Mouse (Mus musculus): ENCODE measurements around the gene Zfp493. TPM values are rescaled to one million over a fixed set of nuclear protein-coding genes. Genes with fewer than 3 reads are reported as not detected.
"Not testable (repeated sequence)": the region's sequence is repeated elsewhere in the genome, so short reads cannot be mapped to it uniquely, and the experiment has no call there.

The Zfp493 gene
- polyA plus RNA-seq, 1 experiment from 2014 or later: 2.9 TPM

GRCm38 (mm10) chr13:67811651-67812210 lies 32.2 kb downstream of the Zfp493 start:
- WGBS: 70% methylated on average over 1 of the region's 1 CpGs
- no peak overlapping the region for H3K27ac ChIP-seq
- peaks cover 4% of the 10 kb centered on the region; the same call in 1 of the 2 replicates for H3K9me3 ChIP-seq
- no peaks in the 10 kb centered on the region for H3K36me3 ChIP-seq
- H3K4me2 ChIP-seq (replicated peaks): no peak overlapping the region
- H3K4me1 ChIP-seq: no peaks in the 10 kb centered on the region
- H3K4me3 ChIP-seq: no peak overlapping the region
- no peaks in the 10 kb centered on the region for H3K27me3 ChIP-seq (replicated peaks)
- H3K9ac ChIP-seq: no peak overlapping the region
- ATAC-seq (ENCODE audit: low FRiP score, low read depth): no peak

DNA sequence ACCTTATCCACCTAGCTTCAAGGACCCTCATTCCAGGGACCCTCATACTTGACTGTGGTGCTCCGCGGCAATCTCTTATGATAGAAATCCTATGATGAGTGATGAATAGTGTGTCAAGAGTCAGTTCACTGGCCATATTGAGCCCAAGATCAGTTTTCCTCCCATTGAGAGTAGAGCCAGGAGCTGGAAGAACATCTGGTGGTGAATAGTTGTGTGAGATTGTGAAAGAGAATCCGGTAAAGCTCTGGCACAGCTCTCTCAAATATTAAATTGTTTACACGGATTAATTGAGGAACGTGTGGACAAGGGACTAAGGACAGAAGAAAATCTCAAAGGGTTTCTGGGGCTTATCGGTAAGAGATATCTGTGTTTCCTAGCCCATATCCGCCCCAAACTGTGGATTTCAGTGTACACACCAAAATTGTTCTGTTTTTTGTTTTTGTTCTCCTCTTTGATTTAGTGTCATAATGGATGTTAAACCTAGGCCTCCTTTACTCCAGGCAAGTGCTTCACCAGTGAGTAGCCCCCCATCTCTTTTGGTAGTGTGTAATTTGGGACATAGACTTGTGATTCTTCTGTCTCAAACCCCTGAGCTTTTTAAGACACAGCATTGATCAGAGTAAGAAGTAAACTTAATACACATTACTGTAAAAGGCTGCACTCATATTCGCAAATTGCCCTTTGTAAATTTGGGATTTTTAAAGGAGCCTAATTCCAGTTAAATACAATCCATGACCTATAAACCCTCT lies 33.6 kb downstream of the Zfp493 start:
- Histone ChIP-seq H3K36me3 (peaks cover 6% of the 10 kb centered on the region), H3K4me1 (no peaks in the 10 kb centered on the region), H3K4me2 (replicated peaks) (0 out of 2 replicates have a peak overlapping the region, but pooled peaks have one; percentile 69), H3K4me3 (peak overlapping the region; percentile 76), H3K9ac (no peak overlapping the region), H3K27me3 (replicated peaks) (no peaks in the 10 kb centered on the region), H3K27ac (no peak overlapping the region), H3K9me3 (peaks cover 10% of the 10 kb centered on the region; the same call in 1 of the 2 replicates)
- WGBS: 79% methylated on average over 8 of the region's 8 CpGs
- peak; percentile 48 for ATAC-seq (ENCODE audit: low FRiP score, low read depth)

- peak within 1 kb of the TSS; percentile 76 for H3K4me3 ChIP-seq
- peaks cover 12% of the 10 kb centered on the region for H3K36me3 ChIP-seq
- H3K4me1 ChIP-seq: no peaks in the 10 kb centered on the region
- H3K27me3 ChIP-seq (replicated peaks): no peaks in the 10 kb centered on the region
- 0 out of 2 replicates have a peak within 1 kb of the TSS, but pooled peaks have one; percentile 46 for H3K27ac ChIP-seq
- H3K9ac ChIP-seq: peak within 1 kb of the TSS; percentile 70
- H3K4me2 ChIP-seq (replicated peaks): peak within 1 kb of the TSS; percentile 69
- WGBS: 4% methylated on average over 31 of the region's 31 CpGs
- peaks cover 15% of the 10 kb centered on the region for H3K9me3 ChIP-seq
- peak; percentile 98 for ATAC-seq (ENCODE audit: low FRiP score, low read depth)
Measured at GRCm38 (mm10) chr13:67813710-67814660, 34.5 kb downstream of the Zfp493 start, which contains the start of gene Zfp273. Zfp273 (plus strand) TSS chr13:67813740.

DNA sequence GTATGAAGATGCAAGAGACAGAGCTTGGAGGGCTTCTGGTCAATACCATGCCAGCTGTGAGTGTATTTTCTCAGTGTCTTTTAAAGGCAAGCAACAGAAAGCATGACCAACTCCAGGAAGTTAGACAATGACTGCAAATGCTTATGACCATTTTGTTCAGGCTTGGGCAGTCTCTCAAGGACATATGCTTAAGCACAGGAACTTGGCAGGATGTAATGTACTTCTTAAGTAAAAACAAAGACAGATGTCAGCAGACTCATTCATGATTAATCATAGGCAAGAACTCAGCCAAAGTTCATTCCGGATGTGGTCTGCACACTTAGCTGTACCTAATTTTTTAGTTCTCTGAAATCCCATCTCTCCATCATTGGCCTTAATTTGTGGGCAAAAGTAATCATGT lies 39.1 kb downstream of the Zfp493 start:
- 96% methylated on average over 1 of the region's 1 CpGs for WGBS
- Histone ChIP-seq H3K36me3 (peaks cover 25% of the 10 kb centered on the region), H3K4me1 (no peaks in the 10 kb centered on the region), H3K27me3 (replicated peaks) (no peaks in the 10 kb centered on the region), H3K9ac (no peak overlapping the region), H3K4me3 (no peak overlapping the region), H3K27ac (no peak overlapping the region), H3K9me3 (peaks cover 15% of the 10 kb centered on the region), H3K4me2 (replicated peaks) (no peak overlapping the region)
- ATAC-seq (ENCODE audit: low FRiP score, low read depth): no peak

DNA sequence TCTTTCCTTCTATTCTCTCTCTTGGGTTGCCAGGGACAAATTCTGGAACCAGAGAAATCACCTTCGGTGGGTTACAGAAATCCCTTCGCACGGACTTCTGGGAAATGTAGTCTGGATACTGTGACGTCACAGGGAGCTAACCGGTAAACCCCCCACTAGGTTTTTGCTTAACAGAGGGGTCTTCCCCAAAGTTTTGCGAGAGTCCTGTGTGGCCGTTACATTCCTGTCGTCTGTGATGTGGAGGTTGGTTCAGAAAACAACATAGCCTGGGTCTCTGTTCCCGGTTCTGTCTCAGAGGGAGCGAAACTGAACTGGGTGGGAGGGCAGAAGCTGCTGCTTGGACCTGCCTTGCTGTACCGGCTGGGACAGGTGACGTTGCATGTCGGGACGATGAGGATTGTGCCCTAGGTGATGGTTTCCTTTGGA lies 51.4 kb downstream of the Zfp493 start, which contains the start of gene Gm10037:
Gene Gm10037, plus strand, starts transcription at position 196 of the 426 bp plus-strand sequence.
- Histone ChIP-seq H3K4me3 (peak within 1 kb of the TSS; percentile 53), H3K27me3 (replicated peaks) (no peaks in the 10 kb centered on the region), H3K4me2 (replicated peaks) (peak within 1 kb of the TSS; percentile 72), H3K9ac (peak within 1 kb of the TSS; percentile 59), H3K27ac (no peak within 1 kb of the TSS), H3K4me1 (no peaks in the 10 kb centered on the region), H3K9me3 (no peaks in the 10 kb centered on the region), H3K36me3 (peaks cover 8% of the 10 kb centered on the region)
- 3% methylated on average over 14 of the region's 14 CpGs for WGBS
- ATAC-seq (ENCODE audit: low FRiP score, low read depth): peak; percentile 78

GRCm38 (mm10) chr13:67833137-67833536 lies 53.6 kb downstream of the Zfp493 start:
- H3K9ac ChIP-seq; H3K4me3 ChIP-seq; H3K27ac ChIP-seq; H3K27me3 ChIP-seq (replicated peaks); H3K36me3 ChIP-seq; H3K4me2 ChIP-seq (replicated peaks); H3K4me1 ChIP-seq; ATAC-seq (ENCODE audit: low FRiP score, low read depth); H3K9me3 ChIP-seq: not testable (repeated sequence)

Other genes with a start within 250 kb of the Zfp493 start
- gene Zfp748, start 225.9 kb upstream of the Zfp493 start, polyA plus RNA-seq (2016; fragmentation: Nextera tagmentation; extraction: Ambion mirVana): 15.5 and 16.6 TPM in 2 replicates
- 3.8 and 4.2 TPM in 2 replicates for gene Zfp729b, start 170.0 kb upstream of the Zfp493 start, polyA plus RNA-seq (2016; fragmentation: Nextera tagmentation; extraction: Ambion mirVana)
- 0.22 TPM in 1 of 2 replicates, not detected in the other for gene Gm49345, start 141.9 kb upstream of the Zfp493 start, polyA plus RNA-seq (2016; fragmentation: Nextera tagmentation; extraction: Ambion mirVana)
- gene Zfp729a, start 141.9 kb upstream of the Zfp493 start, polyA plus RNA-seq (2016; fragmentation: Nextera tagmentation; extraction: Ambion mirVana): 2.3 and 2.9 TPM in 2 replicates
- 16.2 and 17.1 TPM in 2 replicates for gene Zfp738, start 92.6 kb upstream of the Zfp493 start, polyA plus RNA-seq (2016; fragmentation: Nextera tagmentation; extraction: Ambion mirVana)
- 8.1 and 8.7 TPM in 2 replicates for gene Zfp65, start 50.5 kb upstream of the Zfp493 start, polyA plus RNA-seq (2016; fragmentation: Nextera tagmentation; extraction: Ambion mirVana)
- gene Zfp85, start 24.5 kb upstream of the Zfp493 start, polyA plus RNA-seq (2016; fragmentation: Nextera tagmentation; extraction: Ambion mirVana): 6.0 and 6.9 TPM in 2 replicates
- gene Zfp273, start 34.0 kb downstream of the Zfp493 start, polyA plus RNA-seq (2016; fragmentation: Nextera tagmentation; extraction: Ambion mirVana): 9.0 and 9.7 TPM in 2 replicates
- gene Gm10037, start 51.4 kb downstream of the Zfp493 start, polyA plus RNA-seq (2016; fragmentation: Nextera tagmentation; extraction: Ambion mirVana): 4.8 TPM in 2 replicates
- gene BC048507, start 83.6 kb downstream of the Zfp493 start, polyA plus RNA-seq (2016; fragmentation: Nextera tagmentation; extraction: Ambion mirVana): not detected in 2 replicates

All from neural tube, embryonic 12.5 days (tissue).